Mouse (Mus musculus): ENCODE data around the gene Gm16427.
"Not testable (repeated sequence)": the region's sequence is repeated elsewhere in the genome, so short reads cannot be mapped to it uniquely, and the experiment has no call there.

The Gm16427 gene

DNA sequence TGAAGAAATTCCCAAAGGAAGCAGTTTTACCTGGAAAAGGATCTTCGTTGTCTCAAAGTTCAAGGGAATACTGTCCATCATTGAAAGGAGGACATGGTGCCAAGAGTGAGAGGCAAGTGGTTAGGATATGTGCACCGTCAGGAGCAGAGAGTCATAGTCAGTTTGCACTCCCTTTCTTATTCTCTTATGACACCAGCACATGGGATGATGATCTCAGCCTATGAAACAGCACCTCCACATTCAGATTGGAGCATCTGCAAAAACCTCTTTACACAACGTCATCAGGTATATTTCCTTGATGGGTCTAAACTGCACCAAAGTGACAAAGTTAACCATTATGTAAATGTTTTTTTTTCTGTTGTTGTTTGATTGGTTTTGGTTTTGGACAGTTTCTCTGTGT is at the start of gene Gm16427:
Gene Gm16427, minus strand, starts transcription at position 101 of the 400 bp plus-strand sequence.
- not testable (repeated sequence) for DNase-seq (ENCODE audit: low spot score in 2 of 2)

Data from urinary bladder, adult 18-20 months (tissue).